Mouse (Mus musculus) gastrocnemius, postnatal 25 days (tissue): Measurements from ENCODE around the gene Inpp5a. TPM values are rescaled to one million over a fixed set of nuclear protein-coding genes. Genes with fewer than 3 reads are reported as not detected.

Source experiments
- DNase-seq: peaks from one replicate; pipeline ENCODE4 v3.0.0; 2022
- total RNA-seq, 2 experiments: library from RNA; stranded (reverse); gene quantifications; 1 replicate in 1 of 2; 2 replicates in 1 of 2; pipeline ENCODE4 v1.2.3; 2021

Inpp5a gene
- total RNA-seq, 2 experiments from 2014 or later, result 59.6 to 69.6 TPM

DNA sequence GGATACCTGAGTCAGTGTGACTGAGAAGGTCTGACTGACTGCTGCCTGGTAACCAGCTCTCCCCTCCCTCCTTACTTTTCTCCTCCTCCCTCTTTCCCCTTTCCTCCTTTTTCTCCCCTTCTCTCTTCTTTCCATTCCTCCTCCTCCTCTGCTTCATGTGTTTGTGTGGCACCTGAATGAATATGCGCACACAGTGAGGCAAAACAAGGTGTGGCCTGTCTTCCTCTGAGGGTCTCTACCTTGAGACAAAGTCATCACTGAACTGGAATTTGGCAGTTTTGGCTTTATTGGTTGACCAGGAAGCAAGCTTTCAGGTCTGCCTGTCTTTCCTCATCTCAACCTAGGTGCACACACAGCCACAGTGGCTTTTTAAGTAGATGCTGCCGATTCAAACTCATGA, 147.9 kb downstream of the Inpp5a start:
- DNase-seq, result no peak

DNA sequence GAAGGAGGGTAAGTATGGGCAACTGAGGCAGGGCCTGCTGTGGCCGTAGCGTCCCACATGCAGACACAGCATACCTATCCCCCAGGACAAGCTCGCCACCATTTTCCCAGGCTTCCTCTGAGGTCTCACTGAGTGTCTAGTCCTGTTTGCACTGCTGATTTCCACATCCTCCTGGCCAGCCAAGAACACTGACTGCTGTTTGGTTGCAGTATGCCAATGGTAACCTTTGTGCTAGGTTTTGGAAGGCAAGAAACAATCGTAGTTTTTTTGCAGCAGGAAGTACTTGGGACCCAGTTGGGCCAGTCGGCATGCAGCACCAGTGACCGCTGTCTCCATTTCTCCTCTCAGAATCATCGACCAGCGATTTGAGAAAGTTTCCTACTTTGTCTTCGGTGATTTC, 148.9 kb downstream of the Inpp5a start:
- no peak for DNase-seq

- peak; percentile 25 for DNase-seq
Observed at GRCm38 (mm10) chr7:139538541-139538940, 149.6 kb downstream of the Inpp5a start.

DNA sequence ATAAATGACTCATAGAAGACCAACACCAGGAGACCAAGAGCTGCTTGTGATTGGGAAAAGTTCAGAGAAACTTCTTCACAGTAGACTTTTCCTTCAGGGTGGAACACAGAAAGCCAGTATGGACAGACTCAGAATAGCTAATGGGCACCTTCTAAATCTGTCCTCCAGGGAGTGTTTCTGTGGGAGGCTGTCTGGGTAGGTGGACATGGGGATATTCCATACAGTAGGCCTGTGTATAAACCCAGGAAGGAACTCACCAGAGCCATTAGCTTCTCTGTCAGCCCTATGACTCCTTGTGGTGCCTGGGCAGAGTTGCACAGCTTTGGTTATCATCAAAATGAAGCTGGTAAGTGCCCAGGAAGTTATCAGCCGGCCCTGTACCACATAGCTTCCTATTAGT, 151.7 kb downstream of the Inpp5a start:
- no peak for DNase-seq

DNA sequence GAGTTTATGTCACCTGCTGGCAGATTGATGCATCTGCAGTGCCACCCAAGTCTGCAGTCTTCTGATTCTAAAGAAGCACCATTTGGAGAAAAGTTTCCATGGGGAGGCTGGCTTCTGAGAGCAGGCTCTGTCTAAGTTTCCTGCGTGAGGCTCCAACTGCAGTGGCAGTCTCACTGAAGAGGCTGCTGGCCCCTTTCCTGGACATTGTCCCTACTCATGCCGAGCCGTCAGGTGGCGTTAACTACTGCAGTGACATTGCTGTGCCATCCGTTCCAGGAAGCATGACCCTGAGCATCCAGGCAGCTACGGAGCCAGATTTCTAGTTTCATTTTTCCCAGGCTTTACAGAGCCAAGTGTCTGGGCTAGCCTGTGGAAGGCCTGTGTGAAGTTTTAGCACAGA, 152.5 kb downstream of the Inpp5a start:
- DNase-seq, result no peak

DNA sequence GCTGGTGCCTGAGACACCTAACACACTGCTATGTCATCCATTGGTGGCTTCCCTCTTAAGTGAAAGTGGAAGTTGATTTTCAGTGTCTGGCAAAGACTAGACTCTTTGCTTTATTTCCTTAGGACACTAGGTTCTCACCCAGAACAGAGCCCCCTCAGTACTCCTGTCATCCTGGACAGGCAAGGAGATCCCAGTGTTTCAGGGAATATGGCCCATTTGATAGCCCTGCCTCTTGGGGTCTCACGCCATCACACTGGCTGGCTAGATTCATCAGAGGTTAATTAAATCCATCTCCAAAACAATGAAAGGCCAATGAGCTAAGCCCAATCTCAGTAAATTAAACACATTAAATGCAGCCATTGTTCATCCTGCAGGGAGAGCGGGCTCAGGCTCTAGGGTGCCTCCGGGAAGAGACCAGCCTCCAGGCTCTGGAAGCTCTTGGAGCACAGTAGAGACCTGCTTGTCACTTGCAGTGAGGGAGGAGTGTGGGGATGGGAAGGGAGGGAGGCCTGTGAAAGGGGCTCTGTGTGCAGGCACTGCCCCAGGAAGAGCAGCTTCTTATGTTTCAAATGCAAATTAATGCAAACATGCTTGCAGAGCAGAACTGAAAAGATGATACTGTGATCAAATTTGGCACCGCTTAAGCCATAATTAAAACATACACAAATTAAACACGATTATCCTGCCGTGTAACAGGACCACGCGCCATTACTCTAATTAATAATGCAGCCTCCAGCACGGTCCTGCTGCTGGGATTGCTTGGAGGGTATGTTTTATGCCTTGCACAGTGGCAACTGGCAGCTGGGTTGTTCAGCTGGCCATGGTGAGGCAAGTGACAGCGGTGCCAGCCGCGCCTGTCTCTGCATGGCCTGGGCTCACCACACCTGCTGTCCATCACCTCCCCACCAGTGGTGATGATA, 156.1 kb downstream of the Inpp5a start:
- DNase-seq, result no peak

- DNase-seq, result no peak
Observed at GRCm38 (mm10) chr7:139547325-139547724, 158.4 kb downstream of the Inpp5a start.

GRCm38 (mm10) chr7:139550086-139550783, 161.3 kb downstream of the Inpp5a start:
- no peak for DNase-seq

GRCm38 (mm10) chr7:139551519-139551918, 162.6 kb downstream of the Inpp5a start:
- DNase-seq, result no peak

DNA sequence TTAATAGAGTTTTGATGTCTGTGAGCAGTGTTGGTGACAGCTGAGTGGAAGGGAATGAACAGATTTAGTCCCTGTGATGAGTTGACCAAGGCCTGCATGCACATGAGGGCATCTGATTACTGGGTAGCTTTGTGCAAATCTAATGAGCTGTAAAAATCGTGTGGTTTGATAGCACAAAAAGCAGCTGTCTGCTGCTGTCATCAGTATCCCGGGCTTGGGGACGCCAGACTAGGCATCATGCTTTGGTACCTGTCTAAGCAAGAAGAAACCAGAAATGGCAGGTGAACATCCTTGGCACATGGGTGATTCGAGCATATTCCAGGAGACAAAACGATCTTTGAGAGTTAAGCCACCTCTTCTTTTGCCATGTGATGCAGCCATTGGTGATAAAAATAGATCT, 167.4 kb downstream of the Inpp5a start:
- DNase-seq, result no peak

- DNase-seq, result no peak
Observed at GRCm38 (mm10) chr7:139556746-139557526, 168.0 kb downstream of the Inpp5a start.

GRCm38 (mm10) chr7:139559659-139560058, 170.8 kb downstream of the Inpp5a start:
- DNase-seq, result no peak

GRCm38 (mm10) chr7:139563425-139563824, 174.5 kb downstream of the Inpp5a start:
- no peak for DNase-seq

DNA sequence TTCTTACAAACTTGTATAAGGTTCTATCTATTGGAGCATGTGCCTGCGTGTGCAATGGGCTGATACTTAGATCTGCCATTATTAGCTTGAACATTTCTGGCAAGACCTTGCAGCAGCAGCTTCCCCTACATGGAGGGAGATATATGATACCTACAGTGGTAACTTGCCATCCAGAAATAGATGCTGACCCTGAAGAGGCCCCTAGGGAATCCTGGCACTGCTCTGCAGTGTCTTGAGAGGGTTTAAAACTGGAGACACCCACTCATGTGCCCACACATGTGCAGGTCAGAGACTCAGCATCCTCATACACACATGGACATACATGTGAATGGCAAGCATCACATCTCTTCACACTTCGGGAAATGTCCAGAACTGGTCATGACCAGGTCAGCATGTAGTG, 175.3 kb downstream of the Inpp5a start:
- peak; percentile 39 for DNase-seq

DNA sequence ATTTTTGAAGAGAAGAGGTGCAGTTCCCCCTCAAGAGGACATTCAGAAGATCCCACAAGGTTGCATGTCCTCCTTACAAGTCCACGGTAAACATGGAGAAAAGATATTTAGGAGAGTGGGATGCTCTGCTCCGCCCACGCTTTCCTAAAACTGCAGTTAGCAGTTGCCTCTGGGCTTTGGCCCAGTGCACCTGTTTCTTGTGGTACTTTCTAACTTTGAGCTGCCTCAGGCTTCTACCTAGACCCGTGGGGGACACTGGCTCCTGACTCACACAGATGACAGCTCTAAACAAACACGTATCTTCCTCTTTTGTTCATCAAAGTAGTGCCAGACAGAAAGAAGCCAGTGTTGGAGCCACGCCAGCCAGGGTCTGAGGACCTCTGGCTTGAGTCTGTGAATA, 177.1 kb downstream of the Inpp5a start:
- DNase-seq, result no peak

DNA sequence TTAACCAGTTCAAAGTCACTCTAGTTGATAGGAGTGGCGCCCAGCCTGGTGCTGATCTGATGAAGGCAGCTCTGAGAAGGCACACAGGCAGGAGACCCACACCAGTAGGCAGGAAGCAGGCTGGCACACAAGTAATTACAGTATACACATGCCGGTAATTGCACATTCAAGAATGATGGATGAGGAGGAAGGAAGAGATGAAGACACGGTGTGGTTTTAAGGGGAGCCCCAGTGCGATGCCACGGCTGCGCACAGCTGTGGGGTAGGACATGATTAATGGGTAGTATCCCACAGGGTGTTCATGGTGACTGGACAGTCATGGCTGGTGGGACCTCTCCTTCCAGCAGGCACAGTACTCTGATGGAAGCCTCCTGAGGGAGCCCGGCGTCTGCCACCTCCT, 177.6 kb downstream of the Inpp5a start:
- no peak for DNase-seq

GRCm38 (mm10) chr7:139570788-139571187, 181.9 kb downstream of the Inpp5a start:
- DNase-seq, result no peak

- DNase-seq, result no peak
Observed at GRCm38 (mm10) chr7:139572665-139573064, 183.8 kb downstream of the Inpp5a start.

DNA sequence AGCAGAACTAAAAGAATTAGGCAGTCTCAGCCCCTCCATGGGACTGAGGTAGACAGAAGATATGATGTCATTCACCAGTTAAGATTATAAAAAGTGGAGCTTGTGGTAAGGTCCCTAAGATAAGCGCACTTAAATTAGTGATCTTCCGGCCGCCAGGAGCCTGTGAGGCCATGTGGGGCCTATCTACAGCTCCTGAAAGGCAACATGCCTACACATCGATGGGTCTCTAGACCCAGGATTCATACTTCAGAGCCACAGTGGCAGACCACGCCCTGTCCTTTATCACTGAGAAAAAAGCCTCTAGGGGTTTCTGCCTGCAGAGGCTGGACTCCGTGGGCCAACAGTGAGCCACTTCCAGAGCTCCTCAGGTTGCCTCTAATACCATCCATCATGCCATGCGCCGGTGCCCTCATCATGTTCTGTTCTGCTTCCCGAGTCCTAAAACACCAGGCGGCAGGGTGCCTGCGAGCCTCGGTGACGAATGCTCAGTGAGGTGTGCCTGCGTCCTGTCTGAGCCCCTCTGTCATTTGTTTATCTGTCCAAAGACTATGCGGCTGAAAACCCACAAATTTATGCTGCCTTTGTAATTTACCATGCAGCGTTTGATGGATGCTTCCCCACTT, 187.3 kb downstream of the Inpp5a start:
- no peak for DNase-seq

DNA sequence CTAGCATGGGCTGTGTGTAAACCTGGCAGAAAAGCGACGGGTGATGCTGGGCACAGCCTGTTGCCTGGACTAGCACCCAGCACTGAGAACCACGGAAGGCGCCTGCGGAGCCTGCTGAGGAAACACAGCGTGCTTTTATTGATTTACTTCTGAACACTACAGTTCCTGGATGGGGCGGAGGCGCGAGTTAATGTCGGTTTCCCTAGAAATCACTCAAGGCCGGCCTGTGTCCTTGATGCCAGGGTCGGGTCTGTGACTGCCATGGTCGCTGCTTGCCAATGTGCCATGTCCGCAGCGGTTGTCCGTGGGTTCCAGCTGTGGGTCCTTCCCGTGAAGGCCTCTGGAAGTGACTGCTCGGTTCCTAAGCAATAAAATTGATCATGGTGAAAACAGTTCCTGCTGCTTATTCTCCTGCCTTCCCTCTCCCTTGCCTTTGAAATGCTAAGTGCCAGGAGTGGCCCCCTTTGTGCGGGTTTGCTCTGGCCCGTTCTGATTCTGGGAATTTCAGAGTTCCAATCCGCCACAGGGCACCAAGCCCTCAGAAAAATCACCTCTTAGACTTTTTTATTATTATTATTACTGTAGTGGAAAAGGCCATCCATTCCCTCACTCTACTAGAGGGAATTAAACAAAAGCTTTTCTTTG, 190.5 kb downstream of the Inpp5a start:
- DNase-seq, result no peak
